Mouse (Mus musculus): ENCODE measurements around the gene Usp20.
A peak's percentile ranks its signal among the peaks of the same experiment; 100 is the strongest.
"Not testable (repeated sequence)": the region's sequence is repeated elsewhere in the genome, so short reads cannot be mapped to it uniquely, and the experiment has no call there.

Usp20 gene

DNA sequence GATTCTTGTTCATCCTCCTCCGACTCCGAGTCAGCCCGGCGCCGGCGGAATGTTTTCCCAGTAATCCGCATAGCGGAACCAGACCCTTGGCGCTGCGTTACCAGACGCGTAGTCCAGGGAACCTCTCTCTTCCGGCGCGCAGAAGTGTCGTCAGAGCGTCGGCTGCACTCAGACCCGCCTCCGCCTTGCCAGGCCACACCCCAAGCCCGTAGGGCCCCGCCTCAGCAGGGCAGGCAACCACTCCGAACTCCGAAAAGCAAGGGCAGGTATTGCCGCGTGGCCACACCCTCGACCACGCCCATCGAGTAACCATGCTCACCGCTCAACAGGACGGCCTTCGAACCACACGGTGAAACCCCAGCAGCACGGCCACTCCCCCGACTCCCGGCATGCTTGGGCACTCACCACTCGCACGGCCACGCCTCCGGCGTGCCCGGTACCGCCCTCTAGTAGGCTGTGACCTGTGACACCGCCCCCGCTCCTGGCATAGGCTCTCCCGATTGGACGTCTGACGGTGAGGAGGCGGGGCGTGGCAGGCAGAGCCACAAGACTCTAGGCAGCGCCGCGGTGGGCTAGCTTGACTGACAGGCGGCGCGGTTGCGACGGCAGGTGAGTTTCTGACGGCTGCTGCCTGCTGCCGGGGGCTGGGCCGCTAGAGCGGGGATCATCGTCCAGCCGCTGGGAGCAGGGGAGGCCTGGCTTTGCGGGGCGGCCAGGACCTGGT is at the start of gene Usp20, which contains the start of gene BC005624:
Usp20 (plus strand) TSS at position 490 of the 724 bp plus-strand sequence.
BC005624 (minus strand) TSS at position 412 of the 724 bp plus-strand sequence.
- peak; percentile 98 for DNase-seq

DNA sequence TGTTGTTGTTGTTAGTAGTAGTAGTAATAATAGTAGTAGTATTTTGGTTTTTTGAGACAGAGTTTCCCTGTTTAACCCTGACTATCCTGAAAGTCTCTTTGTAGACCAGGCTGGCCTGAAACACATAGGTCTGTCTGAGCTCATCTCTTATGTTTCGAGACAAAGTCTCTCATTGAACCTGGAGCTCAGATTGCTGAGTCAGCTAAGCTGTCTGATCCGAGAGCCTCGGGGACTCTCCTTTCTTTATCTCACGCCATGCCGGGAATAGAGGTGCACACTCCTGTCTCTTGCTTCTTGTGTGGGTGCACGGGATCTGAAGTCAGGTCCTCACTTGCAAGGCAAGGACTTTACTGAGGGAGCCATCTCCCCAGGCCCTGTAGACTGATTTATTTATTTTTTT is 49.0 kb upstream of the Usp20 start:
- no peak for DNase-seq

DNA sequence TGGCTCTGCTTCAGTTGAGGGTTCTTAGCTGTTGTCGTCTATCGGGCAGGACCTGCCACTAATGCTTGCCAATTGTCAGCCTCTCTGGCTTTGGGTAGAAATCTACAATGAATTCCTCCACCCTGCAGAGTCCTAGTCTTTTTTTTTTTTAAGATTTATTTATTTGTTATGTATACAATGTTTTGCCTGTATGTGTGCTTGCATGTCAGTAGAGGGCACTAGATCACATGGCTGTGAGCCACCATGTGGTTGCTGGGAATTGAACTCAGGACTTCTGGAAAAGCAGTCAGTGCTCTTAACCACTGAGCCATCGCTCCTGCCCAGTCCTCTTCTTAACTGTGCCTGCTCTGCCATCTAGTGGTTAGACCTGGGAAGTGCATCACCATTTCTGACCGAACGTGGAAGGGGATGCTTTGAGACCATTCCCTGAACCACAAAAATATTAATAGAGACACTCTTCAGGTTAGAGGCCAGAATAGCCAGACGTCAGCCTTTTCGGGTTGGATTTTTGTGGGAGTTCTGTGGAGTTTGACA is 48.1 kb upstream of the Usp20 start:
- peak; percentile 76 for DNase-seq

DNA sequence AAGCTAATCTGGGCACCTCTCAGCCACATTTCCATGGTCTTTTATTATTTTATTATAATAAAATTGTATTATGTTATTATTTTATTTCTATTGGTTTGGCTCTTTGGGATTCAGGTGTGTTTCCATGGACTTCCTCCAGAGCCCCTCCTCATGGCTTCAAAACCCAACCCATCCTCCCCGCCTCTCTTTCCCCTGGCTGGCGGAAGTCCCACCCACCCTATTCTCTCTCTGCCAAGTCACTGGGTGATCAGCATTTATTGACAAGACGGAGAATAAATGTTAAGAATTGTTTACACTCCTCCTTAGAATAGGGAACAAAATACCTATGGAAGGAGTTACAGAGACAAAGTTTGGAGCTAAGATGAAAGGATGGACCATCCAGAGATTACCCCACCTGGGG is 45.3 kb upstream of the Usp20 start:
- DNase-seq: no peak

DNA sequence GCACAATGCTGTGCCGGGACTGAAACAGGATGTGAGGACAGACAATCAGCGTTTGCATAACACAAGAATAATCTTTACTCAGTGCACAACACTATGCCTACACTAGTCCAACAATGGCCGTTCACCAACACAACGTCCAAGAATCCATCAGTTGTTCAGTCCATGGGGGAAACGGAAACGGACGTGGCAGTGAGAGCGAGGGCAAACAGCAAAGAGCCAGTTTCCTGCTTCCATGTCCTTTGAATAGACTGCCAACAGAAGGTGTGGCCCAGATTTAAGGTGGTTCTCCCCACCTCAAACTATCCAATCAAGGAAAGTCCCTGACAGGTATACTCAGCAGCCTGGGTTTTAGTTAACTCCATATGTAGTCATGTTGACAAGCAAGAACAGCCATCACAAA is 44.3 kb upstream of the Usp20 start:
- DNase-seq: no peak

DNA sequence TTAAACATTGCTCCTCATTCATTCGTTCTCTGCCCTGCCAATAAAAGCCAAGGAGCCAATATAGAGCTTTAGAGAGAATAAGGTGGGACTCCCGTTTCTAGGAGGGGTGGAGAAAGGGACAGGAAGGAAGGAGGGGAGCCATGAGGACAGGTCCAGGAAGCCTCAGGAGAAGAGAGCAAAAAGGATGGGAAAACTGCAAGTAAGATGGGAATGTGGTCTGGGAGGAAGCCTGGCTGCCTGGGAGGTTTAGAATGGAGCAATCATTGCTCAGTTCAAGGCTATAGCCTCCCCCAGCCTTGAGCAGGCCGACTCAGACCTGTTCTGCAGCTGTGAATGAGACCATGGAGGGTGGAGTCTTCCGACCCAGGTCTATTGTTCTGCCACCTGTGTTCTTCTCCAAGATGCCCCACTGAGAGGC is 43.5 kb upstream of the Usp20 start:
- no peak for DNase-seq

DNA sequence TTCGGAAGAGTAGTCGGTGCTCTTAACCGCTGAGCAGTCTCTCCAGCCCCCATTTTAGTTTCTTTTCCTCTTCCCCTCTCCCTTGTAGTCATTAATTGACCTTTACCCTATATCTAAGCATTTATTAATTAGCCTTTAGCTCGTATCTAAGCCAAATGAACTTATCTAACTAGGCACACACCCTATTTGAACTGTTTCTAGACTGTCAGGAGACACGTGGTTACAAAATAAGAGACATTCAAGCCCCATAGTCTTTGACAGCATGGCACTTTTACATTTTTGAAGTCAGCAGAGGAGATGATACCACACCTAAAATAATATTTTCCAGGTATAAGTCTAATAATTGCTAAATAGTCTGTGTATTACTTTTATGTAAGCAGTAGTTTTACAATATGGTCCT is 40.5 kb upstream of the Usp20 start:
- no peak for DNase-seq

DNA sequence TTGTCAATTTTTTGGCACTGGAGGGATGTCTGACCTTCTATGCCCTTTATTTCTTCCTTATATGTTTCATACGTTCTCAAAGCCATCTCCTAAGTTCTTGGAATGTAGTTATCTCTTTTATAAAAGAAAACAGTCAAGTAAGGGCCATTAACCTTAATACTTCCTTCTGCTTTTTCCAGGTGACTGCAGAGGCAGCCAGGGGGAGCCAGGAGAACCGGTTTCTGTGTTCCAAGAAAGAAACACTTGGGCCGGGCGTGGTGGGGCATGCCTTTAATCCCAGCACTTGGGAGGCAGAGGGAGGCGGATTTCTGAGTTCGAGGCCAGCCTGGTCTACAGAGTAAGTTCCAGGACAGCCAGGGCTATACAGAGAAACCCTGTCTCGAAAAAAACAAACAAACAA is 40.0 kb upstream of the Usp20 start:
- not testable (repeated sequence) for DNase-seq

DNA sequence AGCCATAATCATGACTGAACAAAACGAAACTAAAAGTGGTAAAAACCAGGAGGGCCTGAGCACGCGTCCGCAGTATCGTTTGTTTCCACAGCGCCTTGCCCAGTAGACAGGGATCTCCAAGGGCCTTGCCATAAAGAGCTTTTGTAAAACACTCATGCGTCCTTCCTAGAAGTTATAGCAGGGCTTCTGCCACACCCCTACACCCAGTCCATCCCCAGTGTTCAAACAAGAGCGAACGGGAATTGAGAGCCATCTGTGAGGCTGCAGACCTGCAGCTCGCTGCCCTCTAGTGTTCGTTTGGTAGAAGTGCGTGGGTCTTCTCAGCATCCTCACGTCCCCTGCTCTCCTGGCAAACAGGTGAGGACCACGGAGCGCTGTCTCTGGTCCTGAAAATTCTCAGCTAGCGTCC is 39.5 kb upstream of the Usp20 start:
- DNase-seq: no peak

DNA sequence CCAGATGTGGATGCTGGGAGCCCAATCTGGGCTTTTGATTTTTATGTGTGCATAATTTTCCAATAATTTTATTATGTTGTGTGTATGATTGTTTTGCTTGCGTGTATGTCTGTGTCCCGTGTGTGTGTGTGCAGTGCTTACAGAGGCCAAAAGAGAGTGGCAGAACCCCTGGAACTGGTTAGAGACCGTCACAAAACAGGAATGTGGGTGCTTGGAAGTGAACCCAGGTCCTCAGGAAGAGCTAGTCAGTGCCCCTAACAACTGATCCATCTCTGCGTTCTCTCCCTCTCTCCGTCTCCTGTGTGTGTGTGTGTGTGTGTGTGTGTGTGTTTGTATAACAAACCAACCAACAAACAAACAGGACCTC is 29.6 kb upstream of the Usp20 start:
- no peak for DNase-seq

DNA sequence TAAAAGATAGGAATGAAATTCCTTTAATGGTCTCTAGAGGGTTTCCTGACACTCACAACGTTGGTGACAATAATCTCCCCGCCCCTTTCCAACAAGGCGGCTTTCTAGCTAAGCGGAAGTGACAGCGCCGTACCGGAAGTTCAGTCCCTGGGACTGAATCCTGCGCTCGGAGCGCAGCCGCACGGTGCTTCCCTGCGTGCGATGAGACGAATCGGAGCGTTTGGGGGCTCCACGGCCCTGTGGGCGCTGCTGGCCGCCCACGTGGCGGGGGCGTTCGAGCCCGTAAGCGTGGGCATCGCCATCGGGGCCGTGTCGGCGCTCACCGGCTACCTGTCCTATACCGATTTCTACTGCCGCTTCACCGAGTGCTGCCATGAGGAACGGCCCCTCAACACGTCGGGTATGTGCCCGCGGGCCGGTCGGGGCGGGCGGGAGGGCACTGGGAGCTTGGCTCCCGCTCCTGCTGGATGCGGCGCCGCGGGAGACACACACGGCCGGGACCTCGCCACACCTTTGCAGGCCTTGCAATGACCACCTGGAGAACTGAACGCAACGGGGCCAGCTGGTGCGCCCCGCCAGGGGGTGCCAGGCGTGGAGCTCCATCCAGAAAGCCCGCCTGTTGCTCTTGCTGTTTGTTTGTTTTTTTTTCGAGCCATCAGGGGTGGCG is 29.1 kb upstream of the Usp20 start, which contains the start of gene Tor1b:
Tor1b (plus strand) TSS at position 136 of the 667 bp plus-strand sequence.
- peak; percentile 83 for DNase-seq

DNA sequence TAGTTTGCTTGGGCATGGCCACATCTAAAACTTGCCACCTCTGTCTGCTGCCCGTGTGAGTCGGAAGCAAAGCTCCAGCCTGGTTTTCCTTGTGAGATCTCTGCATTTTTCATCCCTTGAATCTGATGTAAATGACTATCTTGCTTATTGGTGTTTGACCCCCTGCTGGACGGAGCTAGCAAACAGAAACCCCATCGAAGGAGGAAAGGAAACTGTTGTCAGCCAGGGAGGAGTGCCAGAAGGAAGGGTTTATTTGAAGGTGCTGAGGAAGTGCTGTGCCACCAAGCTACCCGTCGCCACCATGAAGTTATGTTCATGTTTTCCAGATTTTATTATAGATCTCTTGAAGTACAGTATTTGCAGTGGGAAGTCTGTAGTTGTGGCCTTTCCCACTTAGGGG is 27.3 kb upstream of the Usp20 start:
- DNase-seq: no peak

DNA sequence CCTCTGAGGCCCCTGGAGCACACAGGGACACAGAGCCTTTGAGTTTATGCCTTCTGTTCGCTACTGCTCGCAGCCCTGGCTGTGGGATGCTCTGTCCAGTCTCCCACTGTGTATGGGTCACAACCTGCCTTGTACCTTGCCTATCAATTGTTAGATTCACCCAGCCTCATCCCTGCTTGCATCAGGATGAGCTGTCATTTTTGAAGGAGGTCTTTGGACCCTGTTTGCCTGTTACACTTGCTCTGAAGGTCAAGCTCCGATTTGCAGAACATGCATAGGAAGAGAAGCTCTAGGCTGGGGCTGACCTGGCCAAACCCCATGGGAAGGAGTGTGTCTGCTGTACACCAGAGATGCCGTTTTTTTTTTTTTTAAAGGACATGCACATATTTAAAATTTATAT is 24.6 kb upstream of the Usp20 start:
- no peak for DNase-seq

DNA sequence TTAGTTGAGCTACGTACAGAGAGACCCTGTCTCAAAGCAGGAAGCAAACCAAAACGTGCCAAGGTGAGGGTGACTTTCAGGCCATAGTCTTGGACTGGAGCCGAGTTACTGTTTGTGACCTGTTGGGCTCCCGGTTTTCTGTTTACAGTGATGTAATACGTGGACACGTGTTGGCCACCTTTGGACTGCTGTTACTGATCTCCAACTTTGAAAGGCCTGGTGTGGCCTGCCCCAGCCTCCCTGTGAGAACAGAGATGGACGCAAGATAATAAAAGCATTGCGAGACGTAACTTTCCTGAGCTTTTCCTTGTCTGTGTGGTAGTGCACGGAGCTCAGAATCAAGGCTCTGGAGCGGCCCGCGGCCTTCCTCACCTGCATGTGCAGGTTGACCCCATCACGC is 23.4 kb upstream of the Usp20 start:
- no peak for DNase-seq

DNA sequence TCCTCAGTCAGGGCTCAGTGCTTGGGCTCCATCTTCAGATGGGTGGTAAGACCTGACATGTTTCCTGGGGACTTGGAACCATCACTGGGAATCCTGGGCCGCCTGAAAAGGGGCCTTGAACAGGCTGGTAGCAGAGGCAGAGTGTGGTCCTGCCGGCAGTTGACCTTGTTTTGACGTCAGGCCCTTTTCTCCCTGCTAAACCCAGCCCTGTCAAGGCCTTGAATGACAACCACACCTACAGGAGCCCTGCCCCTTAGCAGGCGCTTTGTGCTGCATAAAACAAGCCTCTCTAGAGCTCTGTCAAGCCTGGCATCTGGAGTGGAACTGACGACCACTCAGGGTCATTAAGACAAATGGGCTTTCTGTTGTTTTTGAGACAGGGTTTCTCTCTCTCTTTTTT is 22.2 kb upstream of the Usp20 start:
- DNase-seq: no peak

DNA sequence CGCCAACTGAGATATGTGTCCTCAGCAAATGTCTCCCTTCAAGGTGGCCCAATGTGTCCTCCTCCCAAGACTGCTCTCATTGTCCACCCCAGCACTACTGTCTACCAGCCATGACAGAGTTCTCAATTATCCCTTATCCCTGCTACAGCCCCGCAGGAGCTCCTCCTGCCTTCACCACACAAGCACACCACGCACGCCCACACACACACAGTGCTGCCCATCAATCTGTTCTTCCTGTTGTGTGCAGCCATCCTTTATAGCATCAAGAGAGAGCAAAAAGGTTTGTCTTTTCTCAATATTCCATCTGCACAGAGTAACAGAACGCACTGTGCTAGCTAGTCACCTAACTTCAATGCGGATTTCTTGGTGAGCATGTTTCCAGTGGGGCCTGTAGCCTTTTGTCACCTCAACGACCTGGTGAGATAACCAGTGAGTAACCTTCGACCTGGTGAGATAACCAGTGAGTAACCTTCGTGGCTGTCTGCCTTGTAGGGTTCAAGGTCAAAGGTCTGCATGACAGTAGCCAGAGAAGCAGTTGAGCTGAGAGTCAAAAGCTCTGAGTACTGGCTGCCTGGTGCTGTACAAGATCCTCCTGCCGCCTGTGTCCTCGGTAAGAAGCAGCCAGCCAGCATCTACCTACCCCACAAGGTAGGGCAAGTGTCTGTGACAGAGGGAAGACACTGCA is 19.4 kb upstream of the Usp20 start:
- DNase-seq: no peak

DNA sequence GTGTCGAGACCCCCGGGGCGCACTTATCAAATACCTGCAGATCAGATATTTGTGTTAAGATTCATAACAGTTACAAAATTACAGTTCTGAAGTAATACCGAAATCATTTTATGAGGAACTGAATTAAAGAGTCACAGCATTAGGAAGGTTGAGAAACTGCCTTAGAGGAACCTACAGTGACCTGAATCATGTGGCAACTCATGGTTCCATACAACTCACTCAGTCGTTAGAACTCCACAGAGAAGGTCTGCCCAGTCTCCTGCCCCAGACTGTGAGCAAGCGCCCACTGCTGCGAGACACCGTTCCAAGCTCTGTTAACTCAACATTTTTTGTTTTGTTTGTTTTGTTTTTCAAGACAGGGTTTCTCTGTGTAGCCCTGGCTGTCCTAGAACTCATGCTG is 16.5 kb upstream of the Usp20 start:
- no peak for DNase-seq

DNA sequence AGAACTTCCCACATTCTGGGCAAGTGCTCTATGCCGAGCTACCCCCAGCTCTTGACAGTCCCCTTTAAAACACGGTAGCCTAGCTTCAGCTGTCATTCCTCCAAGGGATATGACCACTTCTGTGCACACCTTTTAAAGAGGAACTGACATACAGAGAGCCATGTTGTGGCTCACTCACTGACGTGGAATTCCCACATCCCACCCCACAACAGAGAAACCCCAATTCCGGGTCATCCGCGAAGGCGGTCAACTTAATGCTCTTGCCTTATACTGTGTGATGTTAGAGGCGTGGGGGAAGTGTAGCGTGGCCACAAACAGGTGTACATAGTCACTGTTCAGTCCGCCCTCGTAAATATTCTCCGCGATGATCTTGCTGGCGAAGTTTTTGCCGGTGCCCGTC is 15.3 kb upstream of the Usp20 start:
- DNase-seq: no peak

DNA sequence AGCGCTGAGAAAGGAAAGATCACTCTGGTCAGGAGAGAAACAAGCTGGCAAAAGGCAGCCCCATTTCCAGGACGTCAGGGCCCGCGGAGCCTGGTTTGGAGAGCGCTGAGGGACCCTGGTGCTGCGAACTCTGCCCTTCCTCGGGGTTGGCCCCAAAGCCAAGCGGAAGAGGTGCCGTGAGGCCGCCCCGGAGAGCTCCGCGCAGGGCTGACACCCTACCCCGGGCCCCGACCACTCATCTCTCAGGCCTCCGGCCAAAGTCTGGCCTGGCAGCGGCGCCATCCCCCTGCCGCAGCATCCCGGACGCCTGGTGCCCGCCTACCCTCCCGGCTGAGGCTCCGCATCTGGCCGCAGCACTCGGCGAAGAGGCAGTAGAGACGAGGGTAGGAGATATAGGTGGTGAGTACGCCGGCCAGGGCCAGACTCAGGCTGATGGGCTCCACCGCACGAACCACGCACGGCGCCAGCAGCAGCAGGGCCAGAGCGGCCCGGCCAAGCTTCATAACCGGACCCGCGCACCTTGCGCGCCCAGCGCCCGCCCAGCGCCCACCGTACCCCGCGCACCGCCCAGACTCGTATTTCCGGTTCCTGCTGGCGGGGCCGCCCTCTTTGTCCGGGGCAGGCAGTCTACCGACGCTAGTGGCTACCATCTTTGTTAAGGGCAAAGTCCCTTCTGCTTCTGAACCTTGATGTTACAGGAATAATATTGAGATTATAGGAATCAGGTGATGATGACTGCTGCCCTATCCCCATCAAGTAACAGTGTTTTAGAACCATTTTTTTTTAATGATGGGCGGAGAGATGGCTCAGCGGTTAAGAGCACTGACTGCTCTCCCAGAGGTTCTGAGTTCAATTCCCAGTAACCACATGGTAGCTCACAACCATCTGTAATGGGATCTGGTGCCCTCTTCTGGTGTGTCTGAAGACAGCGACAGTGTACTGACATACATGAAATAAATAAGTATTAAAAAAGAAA is 14.4 kb upstream of the Usp20 start, which contains the start of gene Tor1a:
Tor1a (minus strand) TSS at position 582 of the 976 bp plus-strand sequence.
- DNase-seq: peak; percentile 88

DNA sequence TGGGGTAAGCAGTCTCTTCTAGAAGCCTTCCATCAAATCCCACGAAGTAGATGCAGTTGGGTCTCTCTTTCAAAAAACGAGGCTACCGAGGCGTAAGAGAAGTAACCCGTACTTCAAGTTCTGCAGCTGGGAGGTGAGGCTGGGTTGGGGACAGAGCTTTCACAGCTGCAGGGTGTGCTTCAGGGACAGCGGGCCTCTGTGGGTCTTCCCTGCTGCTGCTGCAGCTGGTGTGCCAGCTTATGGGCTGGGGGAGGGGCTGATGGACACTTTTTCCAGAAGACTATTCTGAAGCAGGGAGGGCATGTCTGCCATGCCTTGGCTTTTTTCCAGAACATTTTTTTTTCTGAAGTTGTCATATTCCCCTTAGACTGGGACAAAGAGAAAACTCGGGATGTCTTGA is 945 bp downstream of the Usp20 start:
- no peak for DNase-seq

DNA sequence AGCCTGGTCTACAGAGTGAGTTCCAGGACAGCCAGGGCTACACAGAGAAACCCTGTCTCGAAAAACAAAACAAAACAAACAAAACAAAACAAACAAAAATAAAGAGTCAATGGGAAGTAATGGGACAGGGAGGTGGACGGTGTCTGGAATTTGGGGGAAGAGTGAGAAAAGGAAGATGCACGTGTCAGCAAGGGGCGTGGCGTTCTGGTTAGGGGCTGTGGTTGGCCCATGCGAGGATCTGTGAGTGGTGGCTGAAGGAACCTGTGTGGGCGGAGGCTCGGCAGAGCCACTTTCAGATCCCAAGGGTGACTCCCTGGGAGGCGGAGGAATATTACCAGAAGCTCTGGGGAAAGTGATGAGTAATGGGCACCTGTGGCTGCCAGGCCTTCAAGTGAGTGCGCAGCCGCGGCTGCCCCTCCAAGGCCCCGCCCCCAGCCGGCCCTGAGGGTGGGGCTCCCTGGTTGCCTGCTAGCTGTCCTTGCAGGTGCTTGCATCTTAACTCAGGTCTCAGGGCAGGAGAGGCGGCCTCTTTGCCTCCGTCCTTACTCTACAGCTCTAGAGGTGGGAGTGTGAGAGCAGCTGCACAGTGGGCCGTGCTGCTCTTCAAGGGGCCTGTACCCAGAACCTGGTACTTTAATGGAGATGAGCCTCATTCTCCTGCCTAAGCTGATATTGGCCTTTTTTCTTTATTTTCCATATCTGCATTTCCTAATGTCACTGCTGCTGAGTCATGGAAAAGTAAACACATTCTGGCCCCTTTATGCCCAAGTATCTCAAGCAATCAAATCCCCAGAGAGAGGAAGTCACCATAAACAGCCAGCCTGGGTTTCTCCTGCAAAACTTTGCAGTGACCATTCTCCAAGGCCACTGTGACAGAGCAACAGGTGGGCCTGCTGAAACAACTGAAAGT is 3.3 kb downstream of the Usp20 start:
- no peak for DNase-seq

Data from right cerebral cortex, postnatal 4 days (tissue).